Mouse (Mus musculus) cerebellum, postnatal 25 days (tissue): ENCODE measurements around the gene Chml.

Experiments used
- DNase-seq, 2 experiments: peaks; one replicate each; pipeline ENCODE4 v3.0.0; 2021; ENCODE audit warnings: mixed read lengths in 2 of 2

Chml gene

GRCm38 (mm10) chr1:175692246-175692996 is at the start of gene Chml, which contains the start of gene Opn3:
Gene Chml, minus strand, starts transcription at chr1:175692901.
Gene Opn3, minus strand, starts transcription at chr1:175692776.
- DNase-seq: peak; percentile 98 to 99

- DNase-seq: no peak
Observed at GRCm38 (mm10) chr1:175725771-175726170, 33.1 kb upstream of the Chml start.

GRCm38 (mm10) chr1:175716832-175717231 is 24.1 kb upstream of the Chml start:
- no peak for DNase-seq

GRCm38 (mm10) chr1:175712338-175712909 is 19.7 kb upstream of the Chml start:
- no peak for DNase-seq

- DNase-seq: no peak
Observed at GRCm38 (mm10) chr1:175708013-175708412, 15.3 kb upstream of the Chml start.

- DNase-seq: no peak
Observed at GRCm38 (mm10) chr1:175707599-175707998, 14.9 kb upstream of the Chml start.

- no peak for DNase-seq
Observed at GRCm38 (mm10) chr1:175701145-175701544, 8.4 kb upstream of the Chml start.

- DNase-seq: no peak
Observed at GRCm38 (mm10) chr1:175699796-175700195, 7.1 kb upstream of the Chml start.

GRCm38 (mm10) chr1:175699375-175699774 is 6.7 kb upstream of the Chml start:
- no peak for DNase-seq

- no peak for DNase-seq
Observed at GRCm38 (mm10) chr1:175698293-175698692, 5.6 kb upstream of the Chml start, which contains the start of gene Wdr64. Gene Wdr64, plus strand, starts transcription at chr1:175698593.

GRCm38 (mm10) chr1:175693429-175693960 is 794 bp upstream of the Chml start:
- peak; percentile 16 to 36 for DNase-seq

GRCm38 (mm10) chr1:175692997-175693361 is 278 bp upstream of the Chml start:
- DNase-seq: no peak

- DNase-seq: peak in 1 of 2 experiments; percentile 6
Observed at GRCm38 (mm10) chr1:175691686-175692245, 935 bp downstream of the Chml start.

GRCm38 (mm10) chr1:175680995-175681394 is 11.7 kb downstream of the Chml start:
- no peak for DNase-seq

- DNase-seq: no peak
Observed at GRCm38 (mm10) chr1:175677459-175677858, 15.2 kb downstream of the Chml start.

- no peak for DNase-seq
Observed at GRCm38 (mm10) chr1:175675116-175675515, 17.6 kb downstream of the Chml start.

- no peak for DNase-seq
Observed at GRCm38 (mm10) chr1:175673563-175674325, 19.0 kb downstream of the Chml start.

GRCm38 (mm10) chr1:175671626-175672025 is 21.1 kb downstream of the Chml start:
- no peak for DNase-seq

GRCm38 (mm10) chr1:175670042-175670441 is 22.7 kb downstream of the Chml start:
- no peak for DNase-seq

- no peak for DNase-seq
Observed at GRCm38 (mm10) chr1:175669456-175669855, 23.2 kb downstream of the Chml start.

GRCm38 (mm10) chr1:175668666-175669405 is 23.9 kb downstream of the Chml start:
- peak in 1 of 2 experiments; percentile 19 for DNase-seq

GRCm38 (mm10) chr1:175659900-175660299 is 32.8 kb downstream of the Chml start:
- DNase-seq: no peak
